Mouse (Mus musculus): ENCODE results near the gene Rnpep.

GRCm38 (mm10) chr1:135259128-135259436 is 24.8 kb downstream of the Rnpep start:
- TF ChIP-seq CTCF (IDR thresholded peaks at IDR 0.05; ENCODE audit: low read depth, low read length) (peak; percentile 73), POLR2A (IDR thresholded peaks at IDR 0.05; ENCODE audit: extremely low read depth, insufficient read depth, low read length) (no peak)
